Mouse (Mus musculus) embryonic facial prominence, embryonic 14.5 days (tissue): ENCODE data around the gene Sstr2. TPM values are rescaled to one million over a fixed set of nuclear protein-coding genes. Genes with fewer than 3 reads are reported as not detected.

Experiments
- ATAC-seq: fragments of 200-750 bp; cut with Nextera tagmentation; 2 replicates; pipeline ENCODE4 v1.8.0; 2017; ENCODE audit warnings: low read depth, moderate number of reproducible peaks, moderate TSS enrichment
- DNase-seq: peaks from one replicate; pipeline ENCODE4 v3.0.0-alpha.2; 2015; ENCODE audit warnings: low spot score
- H3K27ac ChIP-seq: fragments of 300-500 bp; sonication (generic); replicated peaks from 2 replicates; pipeline ENCODE4 v1.5.1; 2014; ENCODE audit warnings: low read depth, mild to moderate bottlenecking, low read length, moderate library complexity
- H3K27me3 ChIP-seq: fragments of 300-500 bp; sonication (generic); replicated peaks from 2 replicates; pipeline ENCODE4 v1.6.1; 2014; ENCODE audit warnings: low read length; ENCODE audit not compliant: control insufficient read depth, insufficient read depth
- H3K36me3 ChIP-seq: fragments of 300-500 bp; sonication (generic); 2 replicates; pipeline ENCODE4 v1.6.1; 2014; ENCODE audit warnings: low read length, mixed read lengths; ENCODE audit not compliant: control insufficient read depth, insufficient read depth
- H3K4me1 ChIP-seq: fragments of 300-500 bp; sonication (generic); 2 replicates; pipeline ENCODE4 v1.6.1; 2014; ENCODE audit warnings: antibody characterized with exemption, low read length; ENCODE audit not compliant: control insufficient read depth, insufficient read depth
- H3K4me2 ChIP-seq: fragments of 300-500 bp; sonication (generic); 2 replicates; pipeline ENCODE4 v1.6.1; 2014; ENCODE audit warnings: low read depth, mild to moderate bottlenecking, low read length, moderate library complexity, mixed read lengths
- H3K4me3 ChIP-seq: fragments of 300-500 bp; sonication (generic); 2 replicates; pipeline ENCODE4 v1.5.1; 2014; ENCODE audit warnings: low read depth, mild to moderate bottlenecking, low read length
- H3K9ac ChIP-seq: fragments of 300-500 bp; sonication (generic); 2 replicates; pipeline ENCODE4 v1.6.1; 2014; ENCODE audit warnings: low read depth, mild to moderate bottlenecking, low read length, moderate library complexity, mixed read lengths
- H3K9me3 ChIP-seq: fragments of 300-500 bp; sonication (generic); 2 replicates; pipeline ENCODE4 v1.6.1; 2016; ENCODE audit warnings: low read length; ENCODE audit not compliant: control insufficient read depth
- WGBS: fragments of 180-500 bp; shearing (Covaris S2); extraction: QIAGEN DNeasy Blood & Tissue Kit; methylation state at CpG from one replicate; pipeline ENCODE4 v1.1.7; 2014; 5-methylcytosine and 5-hydroxymethylcytosine counted together
- polyA plus RNA-seq: library from polyadenylated mRNA; unstranded; fragments of >200 nt; fragmentation: Nextera tagmentation; extraction: Ambion mirVana; gene quantifications from 2 replicates; pipeline ENCODE4 v1.2.1, GENCODE M21; 2014

Gene Sstr2
- polyA plus RNA-seq, 1 experiment from 2014 or later, result 0.71 TPM

- 40% methylated on average over 26 of the region's 26 CpGs for WGBS
- peak within 1 kb of the TSS; percentile 96 for H3K4me3 ChIP-seq
Measured at GRCm38 (mm10) chr11:113648690-113649352, 29.7 kb downstream of the Sstr2 start, which contains the start of gene Cog1. Gene Cog1 (plus strand): TSS chr11:113649169.

DNA sequence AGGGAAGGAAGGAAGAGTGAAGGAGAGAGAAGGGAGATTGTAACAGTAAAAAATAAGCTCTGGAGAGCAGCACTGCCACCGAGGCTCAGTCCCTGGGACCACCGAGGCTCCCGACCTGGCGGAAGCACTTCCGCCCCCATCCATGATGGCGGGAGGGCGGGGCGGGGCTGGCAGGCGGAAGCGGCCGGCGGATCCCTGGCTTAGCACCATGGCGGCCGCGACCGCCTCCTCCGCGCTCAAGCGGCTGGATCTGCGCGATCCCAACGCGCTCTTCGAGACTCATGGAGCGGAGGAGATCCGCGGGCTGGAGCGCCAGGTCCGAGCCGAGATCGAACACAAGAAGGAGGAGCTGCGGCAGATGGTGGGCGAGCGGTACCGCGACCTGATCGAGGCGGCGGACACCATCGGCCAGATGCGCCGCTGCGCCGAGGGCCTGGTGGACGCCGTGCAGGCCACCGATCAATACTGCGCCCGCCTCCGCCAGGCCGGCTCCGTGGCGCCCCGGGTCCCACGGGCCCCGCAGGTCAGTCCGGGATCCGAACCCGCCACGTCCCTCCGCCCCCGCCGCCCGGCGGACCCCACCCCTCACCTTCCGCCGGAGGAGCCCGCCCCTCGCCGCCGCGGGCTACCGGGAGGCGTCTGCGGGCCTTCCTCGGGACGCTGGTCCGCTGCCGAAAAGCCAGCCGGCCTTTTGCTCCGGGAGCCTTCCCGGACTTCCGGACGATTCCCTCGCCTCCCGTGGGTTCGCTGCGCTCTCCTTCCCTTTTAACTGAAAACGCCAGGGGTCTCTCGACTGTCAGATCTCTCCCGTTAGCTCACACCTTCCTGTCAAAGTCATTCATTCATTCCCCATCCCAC is 30.4 kb downstream of the Sstr2 start, which contains the start of gene Slc39a11:
Slc39a11 (minus strand) TSS at position 727 of the 858 bp plus-strand sequence.
- Histone ChIP-seq H3K4me3 (peak within 1 kb of the TSS; percentile 96), H3K9me3 (0 out of 2 replicates have a peak, but pooled peaks cover 5% of the 10 kb centered on the region), H3K27ac (peak within 1 kb of the TSS; percentile 87), H3K4me1 (peaks cover 14% of the 10 kb centered on the region), H3K36me3 (peaks cover 31% of the 10 kb centered on the region), H3K27me3 (no peaks in the 10 kb centered on the region), H3K9ac (peak within 1 kb of the TSS; percentile 96), H3K4me2 (peak within 1 kb of the TSS; percentile 66)
- ATAC-seq (peak; percentile 74), DNase-seq (peak; percentile 78)
- WGBS, result 0% methylated on average over 21 of the region's 91 CpGs

More at GRCm38 (mm10) chr11:113648690-113649352, 29.7 kb downstream of the Sstr2 start, which contains the start of gene Cog1:
- no peak for ATAC-seq
- H3K27me3 ChIP-seq, result no peaks in the 10 kb centered on the region
- H3K36me3 ChIP-seq, result peaks cover 24% of the 10 kb centered on the region
- DNase-seq, result no peak
- H3K9ac ChIP-seq, result peak within 1 kb of the TSS; percentile 96
- H3K27ac ChIP-seq, result peak within 1 kb of the TSS; percentile 87
- H3K4me1 ChIP-seq, result peaks cover 14% of the 10 kb centered on the region
- H3K9me3 ChIP-seq, result 0 out of 2 replicates have a peak, but pooled peaks cover 5% of the 10 kb centered on the region
- peak within 1 kb of the TSS; percentile 66 for H3K4me2 ChIP-seq

DNA sequence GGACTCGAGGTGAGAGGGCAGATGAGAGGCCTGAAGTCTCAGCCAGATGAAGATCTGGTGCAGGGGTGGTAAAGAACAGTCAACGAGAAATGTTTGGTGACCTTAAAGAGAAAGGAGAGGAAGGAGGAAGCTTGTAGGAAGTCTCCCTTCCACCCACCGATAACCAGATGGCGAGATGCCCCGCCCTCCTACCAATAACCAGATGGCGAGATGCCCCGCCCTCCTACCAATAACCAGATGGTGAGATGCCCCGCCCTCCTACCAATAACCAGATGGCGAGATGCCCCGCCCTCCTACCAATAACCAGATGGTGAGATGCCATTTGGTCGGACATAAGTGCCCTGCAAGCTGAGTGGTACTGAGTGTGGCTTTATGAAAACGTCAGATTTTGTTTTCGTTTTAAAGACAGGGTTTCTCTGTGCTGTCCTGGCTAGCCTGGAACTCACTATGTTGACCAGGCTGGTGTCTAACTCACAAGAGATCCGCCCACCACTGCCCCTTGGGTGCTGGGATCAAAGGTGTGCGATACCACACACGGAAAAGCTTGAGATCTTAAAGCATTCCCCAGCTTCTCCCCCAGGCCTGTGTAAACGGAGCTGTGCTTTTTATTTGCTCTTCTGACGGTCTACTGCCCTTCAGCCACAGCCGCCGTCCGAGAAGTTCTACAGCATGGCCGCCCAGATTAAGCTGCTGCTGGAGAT is 32.2 kb downstream of the Sstr2 start:
- H3K4me2 ChIP-seq, result no peak overlapping the region
- H3K9me3 ChIP-seq, result no peaks in the 10 kb centered on the region
- no peak overlapping the region for H3K4me3 ChIP-seq
- H3K36me3 ChIP-seq, result peaks cover 49% of the 10 kb centered on the region
- ATAC-seq, result no peak
- H3K4me1 ChIP-seq, result peaks cover 14% of the 10 kb centered on the region
- no peak for DNase-seq
- no peak overlapping the region for H3K9ac ChIP-seq
- H3K27me3 ChIP-seq, result no peaks in the 10 kb centered on the region
- H3K27ac ChIP-seq, result no peak overlapping the region
- WGBS, result 72% methylated on average over 21 of the region's 22 CpGs

- Histone ChIP-seq H3K27me3 (no peaks in the 10 kb centered on the region), H3K9me3 (no peaks in the 10 kb centered on the region), H3K27ac (no peak overlapping the region), H3K4me1 (peaks cover 14% of the 10 kb centered on the region), H3K36me3 (peaks cover 55% of the 10 kb centered on the region), H3K9ac (no peak overlapping the region), H3K4me3 (no peak overlapping the region), H3K4me2 (no peak overlapping the region)
- 56% methylated on average over 8 of the region's 8 CpGs for WGBS
- ATAC-seq (no peak), DNase-seq (no peak)
Measured at GRCm38 (mm10) chr11:113651907-113652273, 32.7 kb downstream of the Sstr2 start.

GRCm38 (mm10) chr11:113652516-113652915 is 33.4 kb downstream of the Sstr2 start:
- Histone ChIP-seq H3K4me1 (peaks cover 14% of the 10 kb centered on the region), H3K27ac (no peak overlapping the region), H3K4me2 (no peak overlapping the region), H3K27me3 (no peaks in the 10 kb centered on the region), H3K9ac (no peak overlapping the region), H3K4me3 (no peak overlapping the region), H3K36me3 (peaks cover 61% of the 10 kb centered on the region), H3K9me3 (no peaks in the 10 kb centered on the region)
- DNase-seq (no peak), ATAC-seq (no peak)
- 91% methylated on average over 6 of the region's 6 CpGs for WGBS

- Histone ChIP-seq H3K27ac (0 out of 2 replicates have a peak overlapping the region, but pooled peaks have one; percentile 2), H3K4me1 (peaks cover 5% of the 10 kb centered on the region; the same call in 1 of the 2 replicates), H3K4me2 (no peak overlapping the region), H3K9ac (no peak overlapping the region), H3K36me3 (peaks cover 76% of the 10 kb centered on the region), H3K4me3 (no peak overlapping the region), H3K27me3 (no peaks in the 10 kb centered on the region), H3K9me3 (no peaks in the 10 kb centered on the region)
- 83% methylated on average over 15 of the region's 15 CpGs for WGBS
- no peak for DNase-seq
- no peak for ATAC-seq
Measured at GRCm38 (mm10) chr11:113654105-113654504, 35.0 kb downstream of the Sstr2 start.

GRCm38 (mm10) chr11:113654561-113655270 is 35.6 kb downstream of the Sstr2 start:
- Histone ChIP-seq H3K27me3 (no peaks in the 10 kb centered on the region), H3K4me3 (no peak overlapping the region), H3K9me3 (no peaks in the 10 kb centered on the region), H3K4me1 (0 out of 2 replicates have a peak, but pooled peaks cover 5% of the 10 kb centered on the region), H3K27ac (0 out of 2 replicates have a peak overlapping the region, but pooled peaks have one; percentile 2), H3K36me3 (peaks cover 82% of the 10 kb centered on the region), H3K4me2 (no peak overlapping the region), H3K9ac (no peak overlapping the region)
- DNase-seq (peak; percentile 75), ATAC-seq (no peak)
- WGBS, result 38% methylated on average over 18 of the region's 18 CpGs

GRCm38 (mm10) chr11:113656511-113656932 is 37.4 kb downstream of the Sstr2 start:
- Histone ChIP-seq H3K4me1 (no peaks in the 10 kb centered on the region), H3K4me2 (no peak overlapping the region), H3K4me3 (no peak overlapping the region), H3K27me3 (no peaks in the 10 kb centered on the region), H3K27ac (no peak overlapping the region), H3K36me3 (peaks cover 98% of the 10 kb centered on the region), H3K9ac (no peak overlapping the region), H3K9me3 (no peaks in the 10 kb centered on the region)
- ATAC-seq (no peak), DNase-seq (no peak)
- 96% methylated on average over 8 of the region's 8 CpGs for WGBS
